Comparison of ENCODE assay signal across 16 mouse cellular contexts in genomic region chr7:99410315-99410714, GRCm38 (mm10). TPM values are rescaled to one million over a fixed set of nuclear protein-coding genes. Genes with fewer than 3 reads are reported as not detected.
DNase-seq lines count a peak whose midpoint lies in the region; ATAC-seq and TF ChIP-seq lines count a peak whose summit lies in the region.
"Had no signal": no experiment of that assay in that cellular context is flagged by ENCODE, and none has a peak within 500 bp of the region (broad histone marks: within the 10 kb centered on the region; RNA-seq: fewer than 3 reads in every experiment).

No protein-coding gene starts in this region.

- WGBS in midbrain, embryonic 10.5 days = 86% methylated on average over 9 of the region's 9 CpGs
- 81% methylated on average over 9 of the region's 9 CpGs for WGBS in midbrain, postnatal 0 days
- 74% methylated on average over 9 of the region's 9 CpGs for WGBS in intestine, embryonic 14.5 days

- TF ChIP-seq CTCF in gastrocnemius, adult 2 months (IDR thresholded peaks at IDR 0.05) = no peak
- no peak for TF ChIP-seq CTCF in midbrain, postnatal 0 days (IDR thresholded peaks at IDR 0.05)

- H3K4me2 ChIP-seq in midbrain, postnatal 0 days (ENCODE audit: low read depth, low read length, poor library complexity, severe bottlenecking) = no peak overlapping the region
- no peak overlapping the region for H3K4me2 ChIP-seq in intestine, embryonic 14.5 days (ENCODE audit: low read length)

- peaks cover 5% of the 10 kb centered on the region; the same call in 1 of the 2 replicates for H3K9me3 ChIP-seq in midbrain, embryonic 10.5 days (replicated peaks)
- H3K9me3 ChIP-seq in midbrain, postnatal 0 days (ENCODE audit: low read length) = no peaks in the 10 kb centered on the region
- no peaks in the 10 kb centered on the region for H3K9me3 ChIP-seq in intestine, embryonic 14.5 days (ENCODE audit: control insufficient read depth, low read length)
- H3K9me3 ChIP-seq: G1E had no signal

- peak overlapping the region; percentile 64 for H3K27ac ChIP-seq in gastrocnemius, adult 2 months
- H3K27ac ChIP-seq in midbrain, embryonic 10.5 days (replicated peaks) = peak overlapping the region; percentile 57; the same call in 1 of the 2 replicates
- H3K27ac ChIP-seq in midbrain, postnatal 0 days (ENCODE audit: low read depth, low read length) = no peak overlapping the region
- peak overlapping the region; percentile 11; the same call in 1 of the 2 replicates for H3K27ac ChIP-seq in intestine, embryonic 14.5 days (ENCODE audit: low read depth)

- ATAC-seq in midbrain, postnatal 0 days (ENCODE audit: low FRiP score) = no peak
- ATAC-seq in intestine, embryonic 14.5 days (replicated peaks; ENCODE audit: low FRiP score, low TSS enrichment, low read depth) = no peak
- ATAC-seq: activated CD4-positive, CD25-positive, alpha-beta regulatory T cell, adult 4 months; forebrain, postnatal 0 days had no signal

- H3K4me3 ChIP-seq in gastrocnemius, adult 2 months = no peak overlapping the region
- H3K4me3 ChIP-seq in midbrain, embryonic 10.5 days = no peak overlapping the region
- H3K4me3 ChIP-seq in midbrain, postnatal 0 days (ENCODE audit: low read depth, low read length) = no peak overlapping the region
- no peak overlapping the region for H3K4me3 ChIP-seq in intestine, embryonic 14.5 days (ENCODE audit: low read depth, low read length)

- intact Hi-C loops in gastrocnemius, adult 2 months (cut with DNase I) = no loop called here
- intact Hi-C loops in gastrocnemius, postnatal 14 days (cut with DNase I; ENCODE audit: low total_unique reads) = no loop called here

- peaks cover 31% of the 10 kb centered on the region for H3K4me1 ChIP-seq in midbrain, embryonic 10.5 days
- H3K4me1 ChIP-seq in midbrain, postnatal 0 days (ENCODE audit: insufficient read depth, low read length) = no peaks in the 10 kb centered on the region
- peaks cover 16% of the 10 kb centered on the region for H3K4me1 ChIP-seq in intestine, embryonic 14.5 days (replicated peaks; ENCODE audit: control insufficient read depth, insufficient read depth, low read length)

- no peak overlapping the region for H3K9ac ChIP-seq in midbrain, postnatal 0 days (replicated peaks; ENCODE audit: low read length, poor library complexity, severe bottlenecking)
- no peak overlapping the region for H3K9ac ChIP-seq in intestine, embryonic 14.5 days (ENCODE audit: low read length)
- H3K9ac ChIP-seq: forebrain, postnatal 0 days had no signal

- DNase-seq in gastrocnemius, adult 2 months = no peak
- no peak for DNase-seq in gastrocnemius, postnatal 14 days
- DNase-seq in midbrain, embryonic 10.5 days (ENCODE audit: low spot score) = no peak
- DNase-seq in midbrain, postnatal 0 days (ENCODE audit: low spot score) = no peak
- DNase-seq in intestine, embryonic 14.5 days (ENCODE audit: low spot score) = no peak
- no peak for DNase-seq in layer of hippocampus, postnatal 14 days (ENCODE audit: low spot score in 2 of 2)
- DNase-seq in layer of hippocampus, adult 18-20 months (ENCODE audit: low spot score in 2 of 2) = no peak
- DNase-seq in c-Kit-positive CD71-positive TER-119-positive erythroid progenitor cells, embryonic 14.5 days (ENCODE audit: low spot score) = no peak
- DNase-seq: forebrain, postnatal 0 days; left cerebral cortex, postnatal 4 days; lung, postnatal 36 days; right cerebral cortex, postnatal 25 days had no signal

- H3K36me3 ChIP-seq in midbrain, embryonic 10.5 days = peaks cover 38% of the 10 kb centered on the region
- H3K36me3 ChIP-seq in midbrain, postnatal 0 days (ENCODE audit: insufficient read depth, low read length) = peaks cover 13% of the 10 kb centered on the region
- H3K36me3 ChIP-seq in intestine, embryonic 14.5 days (ENCODE audit: control insufficient read depth, insufficient read depth, low read length) = no peaks in the 10 kb centered on the region
- H3K36me3 ChIP-seq: G1E had no signal

- H3K27me3 ChIP-seq in midbrain, embryonic 10.5 days (ENCODE audit: low read depth, poor library complexity, severe bottlenecking) = no peaks in the 10 kb centered on the region
- no peaks in the 10 kb centered on the region for H3K27me3 ChIP-seq in midbrain, postnatal 0 days (ENCODE audit: insufficient read depth, low read length)
- no peaks in the 10 kb centered on the region for H3K27me3 ChIP-seq in intestine, embryonic 14.5 days (replicated peaks; ENCODE audit: control insufficient read depth, insufficient read depth, low read length)

RNA-seq across cellular contexts. Expression of gene Gdpd5, which starts 29.1 kb away (rescaled TPM):
- 1 to 10 TPM; 5.4 to 6.7 TPM for total RNA-seq in gastrocnemius, adult 2 months (2021)
- total RNA-seq in gastrocnemius, postnatal 14 days (2021) = 1 to 10 TPM; 7.4 to 8.5 TPM
- 23.5 and 28.2 TPM in 2 replicates for polyA plus RNA-seq in midbrain, embryonic 10.5 days (2016; fragmentation: Nextera tagmentation; extraction: Ambion mirVana)
- 41.0 and 44.6 TPM in 2 replicates for total RNA-seq in midbrain, postnatal 0 days (2014; rRNA removed)
- 25.9 and 26.0 TPM in 2 replicates for polyA plus RNA-seq in midbrain, postnatal 0 days (2015; fragmentation: Nextera tagmentation; extraction: Ambion mirVana)
- polyA plus RNA-seq in intestine, embryonic 14.5 days (2014; fragmentation: Nextera tagmentation; extraction: Ambion mirVana) = 18.6 and 23.4 TPM in 2 replicates
- 10 to 100 TPM; 30.0 to 31.6 TPM for total RNA-seq in layer of hippocampus, postnatal 14 days (2021)
- total RNA-seq in layer of hippocampus, adult 18-20 months (2021) = 10 to 100 TPM; 18.8 to 24.5 TPM
- total RNA-seq: common myeloid progenitor, adult 5-6 weeks had no signal

RNA-seq across cellular contexts. Expression of gene Klhl35, which starts 55.5 kb away (rescaled TPM):
- not detected for total RNA-seq in gastrocnemius, adult 2 months (2021)
- total RNA-seq in gastrocnemius, postnatal 14 days (2021) = under 1 TPM in 1 of 2 experiments, not detected in 1; 0.38 TPM
- polyA plus RNA-seq in midbrain, embryonic 10.5 days (2016; fragmentation: Nextera tagmentation; extraction: Ambion mirVana) = 2.9 and 10.0 TPM in 2 replicates
- 1.4 and 3.9 TPM in 2 replicates for total RNA-seq in midbrain, postnatal 0 days (2014; rRNA removed)
- 2.1 and 2.4 TPM in 2 replicates for polyA plus RNA-seq in midbrain, postnatal 0 days (2015; fragmentation: Nextera tagmentation; extraction: Ambion mirVana)
- 0.59 and 1.0 TPM in 2 replicates for polyA plus RNA-seq in intestine, embryonic 14.5 days (2014; fragmentation: Nextera tagmentation; extraction: Ambion mirVana)
- 1 to 10 TPM; 4.4 to 4.9 TPM for total RNA-seq in layer of hippocampus, postnatal 14 days (2021)
- 1 to 10 TPM; 2.2 to 2.3 TPM for total RNA-seq in layer of hippocampus, adult 18-20 months (2021)
- total RNA-seq: common myeloid progenitor, adult 5-6 weeks; G1E; heart, adult 18-20 months had no signal
- polyA plus RNA-seq: activated CD4-positive, CD25-positive, alpha-beta regulatory T cell, adult 4 months; G1E had no signal

RNA-seq across cellular contexts. Expression of gene Serpinh1, which starts 57.3 kb away (rescaled TPM):
- total RNA-seq in gastrocnemius, adult 2 months (2021) = 100 to 1,000 TPM in 1 of 2 experiments, 10 to 100 TPM in 1; 47.0 to 124 TPM
- 100 to 1,000 TPM; 190 to 248 TPM for total RNA-seq in gastrocnemius, postnatal 14 days (2021)
- polyA plus RNA-seq in midbrain, embryonic 10.5 days (2016; fragmentation: Nextera tagmentation; extraction: Ambion mirVana) = 789 and 882 TPM in 2 replicates
- total RNA-seq in midbrain, postnatal 0 days (2014; rRNA removed) = 151 and 160 TPM in 2 replicates
- 114 and 125 TPM in 2 replicates for polyA plus RNA-seq in midbrain, postnatal 0 days (2015; fragmentation: Nextera tagmentation; extraction: Ambion mirVana)
- polyA plus RNA-seq in intestine, embryonic 14.5 days (2014; fragmentation: Nextera tagmentation; extraction: Ambion mirVana) = 417 and 502 TPM in 2 replicates
- total RNA-seq in layer of hippocampus, postnatal 14 days (2021) = 10 to 100 TPM; 41.9 to 58.7 TPM
- 10 to 100 TPM; 19.1 to 19.3 TPM for total RNA-seq in layer of hippocampus, adult 18-20 months (2021)
- polyA plus RNA-seq: activated CD4-positive, CD25-positive, alpha-beta regulatory T cell, adult 4 months; G1E had no signal
